Mouse (Mus musculus) spleen, adult 2 months (tissue): ENCODE data around the gene Gm6657. TPM values are rescaled to one million over a fixed set of nuclear protein-coding genes. Genes with fewer than 3 reads are reported as not detected.

Experiments used
- DNase-seq, 2 experiments: peaks; one replicate each; pipeline versions ENCODE4 v3.0.0 to v3.0.0-alpha.2; 2012 to 2021; ENCODE audit warnings: low spot score in 2 of 2, low read depth in 1 of 2
- H3K27ac ChIP-seq: fragments of 200-500 bp; 2 replicates; pipeline ENCODE4 v1.5.1; 2012; ENCODE audit warnings: low read length, inconsistent platforms; ENCODE audit not compliant: insufficient read depth
- H3K27me3 ChIP-seq: fragments of 200-500 bp; 2 replicates; pipeline ENCODE4 v1.6.1; 2012; ENCODE audit warnings: mild to moderate bottlenecking, moderate library complexity, low read length, inconsistent platforms; ENCODE audit not compliant: control insufficient read depth, insufficient read depth
- H3K36me3 ChIP-seq: fragments of 200-500 bp; 2 replicates; pipeline ENCODE4 v1.6.1; 2012; ENCODE audit warnings: mild to moderate bottlenecking, low read length, inconsistent platforms; ENCODE audit not compliant: control insufficient read depth, insufficient read depth
- H3K4me1 ChIP-seq: fragments of 200-500 bp; 2 replicates; pipeline ENCODE4 v1.6.1; 2011; ENCODE audit warnings: inconsistent platforms; ENCODE audit not compliant: control insufficient read depth, insufficient read depth, insufficient read length
- H3K4me3 ChIP-seq: fragments of 200-500 bp; 2 replicates; pipeline ENCODE4 v1.5.1; 2011; ENCODE audit warnings: mild to moderate bottlenecking, inconsistent platforms; ENCODE audit not compliant: insufficient read depth, insufficient read length; ENCODE audit errors: extremely low read depth
- CTCF ChIP-seq: fragments of 200-500 bp; IDR thresholded peaks from 2 replicates; pipeline ENCODE4 v1.5.1; 2011; ENCODE audit warnings: mild to moderate bottlenecking, inconsistent platforms; ENCODE audit not compliant: insufficient read depth, insufficient read length, insufficient replicate concordance; ENCODE audit errors: extremely low read depth
- POLR2A ChIP-seq: fragments of 200-500 bp; IDR thresholded peaks from 2 replicates; pipeline ENCODE4 v1.6.1; 2011; ENCODE audit warnings: low read depth, low read length, inconsistent platforms
- whole genome bisulfite sequencing: fragments of 180-500 bp; shearing (Covaris S2); methylation state at CpG from one replicate; pipeline ENCODE4 v1.1.7; 2018; 5-methylcytosine and 5-hydroxymethylcytosine counted together
- polyA plus RNA-seq: library from polyadenylated mRNA; depleted of rRNA; stranded (reverse); fragments of >200 nt; gene quantifications from 2 replicates; pipeline ENCODE4 v1.2.3, GENCODE M21; 2012

Gene Gm6657
- polyA plus RNA-seq, 1 experiment: not detected

DNA sequence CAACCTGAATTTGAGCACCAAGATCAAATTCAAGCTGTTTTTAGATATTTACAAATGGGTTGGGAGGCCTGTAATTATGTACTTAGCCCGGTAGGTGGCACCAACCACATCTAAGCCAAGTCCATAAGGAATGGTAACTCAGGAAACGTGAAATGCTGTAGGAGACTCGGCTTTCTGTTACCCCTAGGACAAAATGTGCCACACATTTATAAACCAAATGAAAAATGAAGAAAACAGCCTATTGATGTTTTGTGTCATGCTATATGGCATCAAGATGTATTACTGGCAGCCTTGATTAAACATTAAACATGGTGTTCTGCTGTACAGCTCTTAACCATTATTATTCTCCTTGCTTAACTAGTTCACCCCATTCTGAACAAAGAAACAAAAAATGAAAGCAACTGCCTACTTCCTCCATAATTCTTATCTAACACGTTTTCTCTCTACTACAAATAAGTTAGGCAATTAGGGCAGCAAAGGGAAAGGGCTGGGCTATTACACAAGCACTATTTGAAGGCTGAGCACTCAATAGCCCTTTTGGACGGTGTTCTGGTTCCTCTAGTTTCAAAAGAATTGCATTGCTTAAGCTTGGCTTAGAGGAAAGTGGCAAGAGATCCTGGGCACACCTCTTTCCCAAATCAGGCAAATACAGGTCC is 12.0 kb downstream of the Gm6657 start:
- no peaks in the 10 kb centered on the region for H3K4me1 ChIP-seq
- H3K27me3 ChIP-seq: no peaks in the 10 kb centered on the region
- no peak overlapping the region for H3K4me3 ChIP-seq
- H3K27ac ChIP-seq: no peak overlapping the region
- peak; percentile 23 to 37 for DNase-seq
- WGBS: 6% methylated on average over 5 of the region's 5 CpGs
- H3K36me3 ChIP-seq: no peaks in the 10 kb centered on the region
- TF ChIP-seq POLR2A (no peak), CTCF (no peak)

GRCm38 (mm10) chr12:78206571-78206960 is 12.5 kb downstream of the Gm6657 start:
- WGBS: 89% methylated on average over 4 of the region's 4 CpGs
- Histone ChIP-seq H3K4me1 (no peaks in the 10 kb centered on the region), H3K36me3 (no peaks in the 10 kb centered on the region), H3K4me3 (no peak overlapping the region), H3K27me3 (no peaks in the 10 kb centered on the region), H3K27ac (no peak overlapping the region)
- DNase-seq: no peak
- TF ChIP-seq CTCF (no peak), POLR2A (no peak)

DNA sequence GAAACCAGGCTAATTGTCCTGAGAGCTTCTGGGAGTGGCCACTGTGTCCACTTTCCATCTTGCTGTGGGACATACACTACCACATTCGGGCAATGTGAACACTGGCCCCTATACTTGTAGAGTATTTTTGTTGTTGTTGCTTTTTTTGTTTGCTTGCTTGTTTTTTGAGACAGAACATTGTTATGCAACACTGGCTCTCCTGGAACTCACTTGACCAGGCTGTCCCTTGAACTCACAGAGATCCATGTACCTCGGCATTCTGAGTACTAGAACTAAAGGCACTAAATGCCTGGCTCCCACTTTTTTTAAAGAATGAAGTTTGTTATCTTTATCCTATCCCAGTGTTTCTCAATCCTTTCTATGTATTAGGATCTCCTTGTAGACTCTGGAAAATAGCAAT is 15.8 kb downstream of the Gm6657 start:
- Histone ChIP-seq H3K4me1 (no peaks in the 10 kb centered on the region), H3K27ac (no peak overlapping the region), H3K36me3 (no peaks in the 10 kb centered on the region), H3K27me3 (no peaks in the 10 kb centered on the region), H3K4me3 (no peak overlapping the region)
- 89% methylated on average over 2 of the region's 2 CpGs for WGBS
- no peak for DNase-seq
- TF ChIP-seq CTCF (no peak), POLR2A (no peak)

- Histone ChIP-seq H3K27me3 (no peaks in the 10 kb centered on the region), H3K4me1 (no peaks in the 10 kb centered on the region), H3K36me3 (no peaks in the 10 kb centered on the region), H3K4me3 (no peak overlapping the region), H3K27ac (no peak overlapping the region)
- no peak for DNase-seq
- TF ChIP-seq CTCF: no peak
- TF ChIP-seq POLR2A: no peak
- WGBS: 89% methylated on average over 6 of the region's 6 CpGs
These were observed 21.4 kb downstream of the Gm6657 start for GRCm38 (mm10) chr12:78215490-78215889.

- Histone ChIP-seq H3K36me3 (no peaks in the 10 kb centered on the region), H3K4me3 (no peak overlapping the region; the same call in 1 of the 2 replicates), H3K4me1 (no peaks in the 10 kb centered on the region), H3K27ac (no peak overlapping the region), H3K27me3 (no peaks in the 10 kb centered on the region)
- no peak for DNase-seq
- TF ChIP-seq CTCF (no peak), POLR2A (no peak)
- 47% methylated on average over 4 of the region's 4 CpGs for WGBS
These were observed 25.3 kb downstream of the Gm6657 start for GRCm38 (mm10) chr12:78219191-78219825.

DNA sequence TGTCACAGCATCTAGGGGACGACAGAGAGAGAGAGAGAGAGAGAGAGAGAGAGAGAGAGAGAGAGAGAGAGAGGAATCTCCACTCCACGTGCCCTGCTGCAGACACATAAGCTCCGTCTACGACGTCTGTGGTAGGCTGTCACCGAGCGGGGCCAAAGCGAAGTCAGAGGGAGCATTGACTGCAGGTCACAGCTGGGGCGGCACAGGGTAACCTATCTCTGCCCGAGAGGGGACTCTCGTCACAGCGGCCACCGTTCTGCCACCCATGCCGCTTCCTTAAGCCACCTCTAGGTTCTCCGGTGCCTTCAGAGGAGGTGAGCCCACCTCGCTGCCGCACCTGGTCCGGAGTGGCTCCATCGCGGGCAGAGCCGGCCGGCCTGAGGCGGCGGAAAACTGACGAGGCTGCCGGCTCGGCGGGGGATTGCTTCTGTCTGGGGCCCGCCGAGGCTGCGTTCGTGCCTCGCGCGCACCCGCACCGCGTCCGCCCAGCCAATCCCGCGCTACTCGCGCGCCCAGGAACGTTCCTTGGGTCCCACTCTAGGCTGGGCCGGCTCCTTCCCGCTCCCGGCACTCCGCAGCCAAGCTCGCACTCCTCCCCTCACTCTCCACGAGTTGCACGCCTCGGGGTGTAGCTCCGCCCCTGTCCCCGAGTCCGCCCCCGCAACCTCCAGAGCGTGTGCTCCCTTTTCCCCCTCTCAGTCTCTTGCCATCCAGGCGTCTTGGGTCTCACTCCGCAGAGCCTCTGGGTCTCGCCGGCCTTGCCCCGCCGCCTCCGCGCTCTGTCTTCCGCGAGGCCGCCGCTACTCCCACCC is 31.9 kb downstream of the Gm6657 start, which contains the start of gene Gphn:
Gphn (plus strand) TSS at position 673 of the 812 bp plus-strand sequence.
- peak within 1 kb of the TSS; percentile 85 for H3K4me3 ChIP-seq
- no peaks in the 10 kb centered on the region for H3K27me3 ChIP-seq
- WGBS: under 1% methylated on average over 69 of the region's 70 CpGs
- no peaks in the 10 kb centered on the region for H3K4me1 ChIP-seq
- no peaks in the 10 kb centered on the region for H3K36me3 ChIP-seq
- TF ChIP-seq POLR2A (peak; percentile 17; the same call in 1 of the 2 replicates), CTCF (no peak)
- H3K27ac ChIP-seq: peak within 1 kb of the TSS; percentile 72
- DNase-seq: peak; percentile 67 to 72
